Mouse (Mus musculus): ENCODE measurements around the gene Fat4. TPM values are rescaled to one million over a fixed set of nuclear protein-coding genes. Genes with fewer than 3 reads are reported as not detected.

Gene Fat4
- total and polyA plus RNA-seq, 3 experiments = not detected

- Histone ChIP-seq H3K36me3 (ENCODE audit: control insufficient read depth in 1 of 2, insufficient read depth in 2 of 2, low read length in 2 of 2) (no peaks in the 10 kb centered on the region), H3K9me3 (replicated peaks; ENCODE audit: insufficient read depth, low read length) (no peaks in the 10 kb centered on the region), H3K79me2 (ENCODE audit: control insufficient read depth, insufficient read depth, low read length, poor library complexity) (no peaks in the 10 kb centered on the region), H3K4me1 (ENCODE audit: control insufficient read depth in 1 of 2, insufficient read depth in 2 of 2, low read length in 2 of 2) (no peaks in the 10 kb centered on the region), H3K9ac (ENCODE audit: control insufficient read depth, low read depth, low read length, poor library complexity, severe bottlenecking) (no peak overlapping the region), H3K4me3 (ENCODE audit: control insufficient read depth in 1 of 2, insufficient read depth in 1 of 2, low read depth in 2 of 2, low read length in 2 of 2) (no peak overlapping the region), H3K27ac (ENCODE audit: control insufficient read depth, low read depth, low read length) (no peak overlapping the region), H3K27me3 (ENCODE audit: control insufficient read depth in 1 of 2, insufficient read depth in 2 of 2, low read length in 2 of 2) (no peaks in the 10 kb centered on the region)
- DNase-seq (ENCODE audit: low read depth, low spot score) = no peak
- TF ChIP-seq MAZ (IDR thresholded peaks at IDR 0.05; ENCODE audit: low read depth, low read length) = no peak
- no peak for TF ChIP-seq ETS1 (IDR thresholded peaks at IDR 0.05; ENCODE audit: low read depth, low read length)
- TF ChIP-seq BHLHE40 (IDR thresholded peaks at IDR 0.05; ENCODE audit: borderline replicate concordance, low read depth, low read length) = no peak
- no peak for TF ChIP-seq RAD21 (IDR thresholded peaks at IDR 0.05; ENCODE audit: low read depth, low read length)
- no peak for TF ChIP-seq SIN3A (IDR thresholded peaks at IDR 0.05; ENCODE audit: low read length)
- TF ChIP-seq CHD2 (IDR thresholded peaks at IDR 0.05; ENCODE audit: low read length) = no peak
- TF ChIP-seq ELF1 (IDR thresholded peaks at IDR 0.05; ENCODE audit: low read depth, low read length) = no peak
- TF ChIP-seq USF2 (IDR thresholded peaks at IDR 0.05; ENCODE audit: borderline replicate concordance in 1 of 2, insufficient read depth in 1 of 2, low read depth in 1 of 2, low read length in 2 of 2) = no peak
- TF ChIP-seq GABPA (IDR thresholded peaks at IDR 0.05; ENCODE audit: low read depth, low read length) = no peak
- no peak for TF ChIP-seq GATA1 (IDR thresholded peaks at IDR 0.05; ENCODE audit: low read depth, low read length)
- TF ChIP-seq POLR2AphosphoS2 (IDR thresholded peaks at IDR 0.05; ENCODE audit: low read length) = no peak
Measured at GRCm38 (mm10) chr3:38906832-38907231, 20.1 kb downstream of the Fat4 start.

- no peaks in the 10 kb centered on the region for H3K79me2 ChIP-seq (ENCODE audit: control insufficient read depth, insufficient read depth, low read length, poor library complexity)
- no peak for DNase-seq (ENCODE audit: low read depth, low spot score)
- H3K36me3 ChIP-seq (ENCODE audit: control insufficient read depth in 1 of 2, insufficient read depth in 2 of 2, low read length in 2 of 2) = no peaks in the 10 kb centered on the region
- H3K9ac ChIP-seq (ENCODE audit: control insufficient read depth, low read depth, low read length, poor library complexity, severe bottlenecking) = no peak overlapping the region
- no peaks in the 10 kb centered on the region for H3K4me1 ChIP-seq (ENCODE audit: control insufficient read depth in 1 of 2, insufficient read depth in 2 of 2, low read length in 2 of 2)
- no peak overlapping the region for H3K4me3 ChIP-seq (ENCODE audit: control insufficient read depth in 1 of 2, insufficient read depth in 1 of 2, low read depth in 2 of 2, low read length in 2 of 2)
- TF ChIP-seq SMC3 (IDR thresholded peaks at IDR 0.05; ENCODE audit: low read depth, low read length) (no peak), HCFC1 (IDR thresholded peaks at IDR 0.05; ENCODE audit: low read depth, low read length) (no peak), NRF1 (IDR thresholded peaks at IDR 0.05; ENCODE audit: insufficient read depth, low read depth, low read length, poor library complexity, severe bottlenecking) (no peak), SIN3A (IDR thresholded peaks at IDR 0.05; ENCODE audit: low read length) (no peak), MYC (IDR thresholded peaks at IDR 0.05; ENCODE audit: low read depth, low read length) (no peak), POLR2AphosphoS2 (IDR thresholded peaks at IDR 0.05; ENCODE audit: low read length) (no peak), KAT2A (conservative IDR thresholded peaks at IDR 0.05; ENCODE audit: low read depth, low read length) (no peak), TAL1 (IDR thresholded peaks at IDR 0.05; ENCODE audit: low read length) (no peak), UBTF (IDR thresholded peaks at IDR 0.05; ENCODE audit: borderline replicate concordance, insufficient read depth, low read depth, low read length) (no peak), POLR2AphosphoS5 (IDR thresholded peaks at IDR 0.05; ENCODE audit: borderline replicate concordance, low read depth, low read length) (no peak), CHD1 (IDR thresholded peaks at IDR 0.05; ENCODE audit: low read depth, low read length) (no peak), USF2 (IDR thresholded peaks at IDR 0.05; ENCODE audit: borderline replicate concordance in 1 of 2, insufficient read depth in 1 of 2, low read depth in 1 of 2, low read length in 2 of 2) (no peak), MAX (IDR thresholded peaks at IDR 0.05; ENCODE audit: low read length) (no peak), MYB (IDR thresholded peaks at IDR 0.05; ENCODE audit: low read depth, low read length) (no peak), ELF1 (IDR thresholded peaks at IDR 0.05; ENCODE audit: low read depth, low read length) (no peak), RAD21 (IDR thresholded peaks at IDR 0.05; ENCODE audit: low read depth, low read length) (no peak), RCOR1 (IDR thresholded peaks at IDR 0.05; ENCODE audit: low read depth, low read length) (no peak), MAFK (IDR thresholded peaks at IDR 0.05; ENCODE audit: borderline replicate concordance, low read depth, low read length) (no peak), TBP (IDR thresholded peaks at IDR 0.05; ENCODE audit: low read depth, low read length) (no peak)
- H3K9me3 ChIP-seq (replicated peaks; ENCODE audit: insufficient read depth, low read length) = no peaks in the 10 kb centered on the region
- H3K27ac ChIP-seq (ENCODE audit: control insufficient read depth, low read depth, low read length) = no peak overlapping the region
- no peaks in the 10 kb centered on the region for H3K27me3 ChIP-seq (ENCODE audit: control insufficient read depth in 1 of 2, insufficient read depth in 2 of 2, low read length in 2 of 2)
Measured at GRCm38 (mm10) chr3:38907676-38908425, 21.1 kb downstream of the Fat4 start.
